Mouse (Mus musculus) fat pad, adult 2 months (tissue): Measurements from ENCODE around the gene Rnase11.
"Not testable (repeated sequence)": the region's sequence is repeated elsewhere in the genome, so short reads cannot be mapped to it uniquely, and the experiment has no call there.

Experiments used
- DNase-seq: peaks from one replicate; pipeline ENCODE4 v3.0.0-alpha.2; 2011; ENCODE audit warnings: low read depth, low spot score; ENCODE audit errors: extremely low read depth

The Rnase11 gene

DNA sequence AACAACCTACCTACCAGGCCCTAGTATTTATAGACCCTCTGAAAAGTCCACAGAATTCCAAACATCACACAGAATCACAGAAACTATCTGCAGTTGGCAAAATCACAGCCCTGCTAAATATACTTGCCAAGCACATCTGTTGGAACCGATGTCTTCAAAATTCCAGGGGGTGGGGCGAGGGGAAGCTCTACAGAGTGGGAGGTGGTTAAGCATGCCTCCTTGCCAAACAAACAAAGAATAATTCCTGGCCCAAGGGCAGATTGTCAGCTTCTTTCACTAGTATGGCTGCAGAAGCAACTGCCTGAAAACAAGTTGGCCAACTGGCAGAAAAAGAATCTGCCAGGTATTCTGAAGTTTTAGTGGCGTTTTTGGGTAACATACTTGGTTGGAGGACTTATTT lies 32.7 kb downstream of the Rnase11 start:
- DNase-seq, result peak; percentile 63

DNA sequence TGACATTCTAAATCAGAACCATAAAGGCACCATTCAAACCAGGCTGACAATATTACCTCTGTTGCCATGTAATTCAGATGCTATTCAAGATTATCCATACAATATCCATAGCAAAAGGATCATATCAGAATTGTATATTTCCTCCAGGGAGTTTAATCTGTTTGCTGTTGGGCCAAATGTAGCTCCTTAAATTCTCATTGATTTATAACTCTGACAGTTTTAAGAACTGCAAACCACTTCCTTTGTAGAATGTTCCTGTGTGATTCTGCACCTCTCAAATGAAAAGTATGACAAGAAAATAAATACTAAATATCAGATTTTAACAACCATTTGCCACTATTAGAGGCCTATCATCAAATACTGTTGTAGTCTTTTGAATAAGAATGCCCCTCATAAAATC lies 34.2 kb downstream of the Rnase11 start:
- DNase-seq, result no peak

DNA sequence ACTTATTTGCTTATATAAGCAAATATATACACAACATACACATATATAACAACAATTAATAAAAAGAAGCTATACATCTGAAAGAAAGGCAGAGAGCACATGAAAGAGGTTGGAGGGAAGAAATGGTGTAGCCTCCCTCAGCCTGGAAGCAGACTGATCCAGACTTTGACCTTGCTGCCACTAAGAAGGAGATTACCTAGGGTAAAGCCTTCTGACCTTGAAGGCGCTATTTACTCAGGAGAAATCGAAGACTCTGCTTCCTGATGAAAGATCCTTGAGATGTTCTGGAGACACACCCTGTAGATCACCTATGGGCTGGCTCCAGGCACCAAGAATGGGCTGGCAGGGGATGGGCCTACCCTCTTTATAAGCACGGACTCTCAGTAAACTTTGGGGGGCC lies 35.2 kb downstream of the Rnase11 start:
- not testable (repeated sequence) for DNase-seq

DNA sequence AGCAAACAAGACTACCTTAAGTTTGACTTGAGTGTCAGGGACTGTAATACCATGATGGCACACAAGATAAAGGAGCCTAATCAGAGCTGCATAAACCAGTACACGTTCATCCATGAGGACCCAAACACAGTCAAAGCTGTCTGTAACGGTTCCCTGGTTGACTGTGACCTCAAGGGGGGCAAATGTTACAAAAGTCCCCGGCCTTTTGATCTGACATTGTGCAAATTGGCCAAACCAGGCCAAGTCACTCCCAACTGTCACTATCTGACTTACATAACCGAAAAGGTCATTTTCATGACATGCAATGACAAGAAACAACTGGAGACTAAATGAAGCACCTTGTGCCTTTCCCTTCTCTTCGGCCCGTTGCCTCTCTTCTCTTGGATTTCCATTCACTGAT lies 40.4 kb downstream of the Rnase11 start:
- DNase-seq, result no peak

DNA sequence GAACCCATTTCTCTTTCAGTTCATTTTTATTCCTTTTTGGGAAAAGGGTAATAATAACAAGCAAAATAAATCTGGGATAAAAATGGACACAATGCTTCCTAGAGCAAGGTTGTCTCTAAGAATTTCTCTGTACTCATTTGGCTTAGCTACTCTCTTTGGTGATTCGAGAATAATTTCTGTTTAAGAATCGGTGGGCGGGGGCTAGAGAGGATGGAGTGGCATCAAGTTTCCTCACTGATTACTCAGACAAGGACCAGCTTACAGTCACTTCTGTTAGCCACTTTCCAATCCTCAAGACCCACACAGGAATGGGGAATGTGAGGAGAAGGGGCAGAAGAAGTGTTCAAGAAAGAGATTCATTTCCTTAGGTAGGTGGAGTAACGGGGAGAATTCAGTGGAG lies 41.2 kb downstream of the Rnase11 start:
- no peak for DNase-seq

DNA sequence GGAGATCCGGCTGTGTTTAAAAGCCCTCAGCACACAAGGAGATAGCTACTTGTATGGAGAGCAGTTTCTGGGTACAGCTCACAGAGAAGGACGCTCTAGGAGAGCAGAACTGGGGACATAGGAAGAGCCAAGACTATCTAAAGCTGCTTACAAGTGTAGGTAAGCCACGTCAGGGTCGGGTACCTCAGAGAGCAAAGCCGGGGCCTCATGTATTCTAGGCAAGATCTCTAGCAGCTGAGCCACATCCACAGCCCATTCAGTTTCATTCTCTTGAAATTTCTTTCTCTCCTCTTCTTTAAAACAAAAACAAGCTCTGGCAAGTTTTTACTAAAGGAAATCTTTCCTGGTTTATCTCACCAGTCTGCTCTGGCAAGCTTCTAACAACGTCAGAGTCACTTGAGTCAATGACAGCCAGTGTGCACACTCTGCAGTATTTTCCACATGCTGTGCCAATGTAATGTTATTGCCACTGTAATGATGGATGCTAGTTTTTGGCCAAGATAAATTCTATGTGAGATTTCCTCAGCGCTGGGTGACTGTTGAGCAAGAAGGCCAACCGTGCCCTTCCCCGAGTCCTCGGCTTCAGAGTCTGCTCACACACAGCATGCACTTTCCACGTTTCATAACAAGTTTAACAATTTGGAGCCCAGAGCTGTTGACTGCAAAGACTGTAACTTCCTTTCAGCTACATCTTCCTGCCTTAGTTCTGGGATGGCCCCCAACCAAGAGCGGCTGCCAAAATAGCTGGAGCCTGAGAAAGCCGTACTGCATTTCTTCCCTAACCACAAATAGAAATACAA lies 41.8 kb downstream of the Rnase11 start:
- DNase-seq, result peak; percentile 96

DNA sequence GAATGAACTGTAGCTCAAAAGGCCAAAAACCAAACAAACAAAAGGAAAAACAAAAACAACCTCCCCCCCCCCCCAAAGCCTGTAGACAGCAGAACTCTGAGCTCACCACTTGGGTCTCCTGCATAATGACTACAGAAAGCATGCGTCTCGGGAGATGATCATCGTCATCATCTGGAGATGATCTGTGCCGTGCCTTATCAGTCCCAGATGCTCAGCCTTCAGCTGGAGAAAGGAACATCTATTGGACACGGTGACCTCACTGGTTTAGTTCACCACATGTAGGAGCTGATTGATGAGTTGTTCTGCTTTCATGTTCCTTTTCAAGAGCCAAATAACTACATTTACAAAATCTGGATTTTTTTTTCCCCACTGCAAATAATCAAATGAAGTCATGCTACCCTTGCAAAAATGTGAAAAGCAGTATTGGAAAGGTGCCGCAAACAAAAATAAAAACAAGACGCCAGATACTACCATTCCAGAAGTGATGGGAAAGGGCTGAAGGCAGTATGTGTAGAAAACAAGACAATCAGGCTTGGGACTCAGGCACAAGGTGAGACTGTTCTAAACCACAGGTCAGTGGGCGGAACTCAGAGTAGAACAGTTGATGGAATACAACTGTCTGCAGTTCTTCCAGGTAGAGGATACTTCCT lies 42.7 kb downstream of the Rnase11 start, which contains the start of gene Rnase10:
Rnase10 (plus strand) TSS at position 600 of the 650 bp plus-strand sequence.
- DNase-seq, result no peak
